Mouse (Mus musculus) frontal cortex, postnatal 25 days (tissue): Measurements from ENCODE around the gene Lonp2.

ENCODE experiments used
- DNase-seq, 2 experiments: peaks; one replicate each; pipeline ENCODE4 v3.0.0; 2022; ENCODE audit warnings: low spot score in 2 of 2

The Lonp2 gene

DNA sequence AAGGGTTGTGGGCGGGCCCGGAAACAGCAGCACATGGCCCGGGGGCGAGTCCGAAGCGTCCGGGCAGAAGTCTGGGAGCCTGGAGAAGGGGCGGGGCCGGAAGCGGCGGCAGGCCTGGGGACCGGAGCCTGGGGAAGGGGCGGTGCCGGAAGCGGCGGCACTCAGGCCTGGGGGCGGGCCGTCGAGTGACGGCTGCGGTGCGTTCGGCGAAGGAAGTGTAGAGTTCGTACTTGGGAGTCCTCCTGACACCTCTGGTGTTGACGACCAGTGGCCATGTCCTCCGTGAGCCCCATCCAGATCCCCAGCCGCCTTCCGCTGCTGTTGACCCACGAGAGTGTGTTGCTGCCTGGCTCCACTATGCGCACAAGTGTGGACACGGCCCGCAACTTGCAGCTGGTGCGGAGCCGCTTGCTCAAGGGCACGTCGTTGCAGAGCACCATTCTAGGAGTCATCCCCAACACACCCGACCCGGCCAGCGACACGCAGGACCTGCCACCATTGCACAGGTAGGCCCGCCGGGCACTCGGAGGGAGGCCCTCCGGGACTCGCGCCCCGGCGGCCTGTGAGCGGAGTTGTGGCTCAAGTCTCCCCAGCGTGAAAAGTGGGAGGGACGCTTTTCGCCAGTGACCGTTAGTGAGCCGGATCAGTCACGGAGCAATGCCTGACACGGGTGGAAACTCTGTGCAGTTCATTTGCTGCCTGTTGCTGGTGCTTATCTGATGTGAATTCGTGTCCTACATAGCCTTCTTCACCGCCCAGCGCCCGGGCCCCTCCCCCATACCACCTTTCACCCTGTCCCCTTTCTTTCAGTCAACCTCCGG lies at the start of gene Lonp2:
Gene Lonp2, plus strand, starts transcription at position 133 of the 821 bp plus-strand sequence.
- DNase-seq = peak; percentile 88 to 94

DNA sequence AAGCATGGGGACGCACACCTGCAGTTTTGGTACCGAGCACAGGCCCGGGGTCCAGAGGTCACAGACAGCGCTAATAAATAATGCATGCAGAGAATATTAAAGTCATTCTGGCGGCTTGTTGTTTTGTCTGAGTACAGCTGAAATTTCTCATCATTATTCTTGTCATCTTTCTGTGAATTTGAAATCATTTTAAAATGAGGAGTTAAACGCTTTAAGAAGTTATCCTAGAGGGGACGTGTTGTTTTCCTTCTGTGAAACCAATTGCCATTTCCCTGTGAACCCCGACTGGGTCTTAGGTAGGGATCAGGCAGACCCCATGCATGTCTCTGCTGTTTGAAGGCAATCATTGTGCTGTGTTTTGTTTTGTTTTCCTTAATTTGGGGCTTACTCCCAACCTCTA lies 46.3 kb upstream of the Lonp2 start:
- DNase-seq = no peak

DNA sequence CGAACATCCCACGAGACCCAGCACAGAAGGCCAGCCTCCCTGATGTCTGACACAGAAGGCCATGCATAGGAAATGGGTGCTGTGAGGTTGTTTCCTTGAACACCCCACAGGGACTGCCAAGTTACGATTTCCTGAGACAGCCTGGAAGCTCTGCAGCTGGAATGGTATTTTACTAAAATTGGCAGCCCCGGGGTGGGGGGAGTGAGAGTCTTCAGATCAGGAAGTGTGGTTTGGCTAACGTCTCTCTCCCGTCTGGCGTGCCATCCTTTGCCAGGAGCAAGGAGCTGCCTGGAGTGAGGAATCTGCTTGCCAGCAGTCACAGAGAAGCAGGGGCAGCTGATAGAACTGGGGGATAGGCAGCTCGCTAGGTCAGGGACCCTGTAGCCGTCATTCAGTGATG lies 45.8 kb upstream of the Lonp2 start:
- peak; percentile 37 to 42 for DNase-seq

DNA sequence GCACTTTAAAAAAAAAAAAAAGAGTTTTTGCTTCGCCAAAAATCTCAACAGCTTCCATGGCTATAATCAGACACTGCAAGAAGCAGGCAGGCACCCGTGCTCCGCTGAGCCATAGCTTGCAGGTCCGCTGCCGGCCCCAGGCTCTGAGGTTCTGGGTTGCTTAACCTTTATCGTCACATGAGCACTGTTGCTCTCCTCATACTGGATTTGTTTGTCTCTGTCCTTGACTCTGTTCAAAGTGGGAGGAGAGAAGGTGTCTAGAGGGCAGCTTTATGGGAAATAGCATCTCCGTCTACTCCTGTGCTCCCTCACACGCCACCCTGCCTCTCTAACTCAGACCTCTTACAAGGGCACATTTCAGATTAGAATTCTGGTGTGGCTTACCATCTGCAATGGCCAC lies 45.1 kb upstream of the Lonp2 start:
- DNase-seq = no peak

DNA sequence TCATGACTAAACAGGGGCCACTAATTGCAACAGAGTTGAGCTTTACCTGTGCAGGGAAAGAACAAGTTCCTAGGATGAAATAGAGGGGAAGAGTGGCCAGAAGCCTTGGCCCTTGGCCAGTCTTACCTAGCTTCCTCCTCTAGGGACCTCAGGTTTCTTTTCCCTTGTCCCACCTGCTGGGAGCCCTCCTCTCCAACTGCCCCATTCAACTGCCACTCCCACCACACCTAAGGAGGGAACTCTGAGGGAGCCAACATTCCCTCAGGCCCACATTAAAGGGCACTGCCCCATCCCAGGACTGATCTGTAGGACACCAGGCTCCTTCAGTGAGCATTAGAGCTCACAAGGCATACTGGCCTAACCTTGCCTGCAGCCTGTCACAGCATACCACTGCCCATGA lies 43.4 kb upstream of the Lonp2 start, which contains the start of gene Abcc12:
Gene Abcc12, minus strand, starts transcription at position 229 of the 400 bp plus-strand sequence.
- DNase-seq = no peak

DNA sequence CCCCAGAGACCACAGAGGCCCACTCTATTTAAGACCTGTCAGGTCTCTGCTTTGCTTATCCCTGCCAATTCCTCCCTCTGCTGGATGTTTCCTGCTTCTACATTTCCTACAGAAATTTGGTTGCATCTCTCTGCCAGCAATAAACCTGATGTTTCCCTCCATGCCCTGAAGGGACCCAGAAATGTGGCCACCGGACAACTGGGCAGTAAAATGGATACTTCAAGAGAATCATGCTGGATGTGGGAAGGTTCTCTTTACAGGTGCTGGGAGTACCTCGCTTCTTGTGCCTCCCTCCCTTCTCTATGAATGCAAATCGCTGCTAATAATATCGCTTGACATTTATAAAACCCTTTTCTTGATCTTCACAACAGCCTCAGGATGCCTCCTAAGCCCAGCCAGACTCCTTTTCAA lies 41.9 kb upstream of the Lonp2 start:
- no peak for DNase-seq

DNA sequence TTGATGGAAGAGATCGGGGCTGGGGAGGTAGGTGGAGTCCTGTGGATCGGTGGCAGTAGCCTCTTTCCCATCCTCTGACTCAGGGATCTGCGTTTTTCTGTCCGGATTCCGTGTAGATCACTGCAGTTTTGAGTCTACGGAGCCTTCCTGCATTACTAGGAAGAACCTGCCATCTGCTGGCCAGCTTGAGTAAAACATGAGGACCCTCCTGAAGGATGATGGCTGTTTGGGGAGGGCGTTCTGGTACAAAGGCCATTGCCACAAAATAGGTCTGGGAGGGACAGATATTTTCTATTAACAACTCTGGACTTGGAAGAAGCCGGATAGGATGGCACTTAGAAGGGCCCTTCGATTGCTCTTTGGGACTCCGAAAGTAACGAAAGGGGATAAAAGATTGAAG lies 38.7 kb upstream of the Lonp2 start:
- peak; percentile 71 to 83 for DNase-seq

DNA sequence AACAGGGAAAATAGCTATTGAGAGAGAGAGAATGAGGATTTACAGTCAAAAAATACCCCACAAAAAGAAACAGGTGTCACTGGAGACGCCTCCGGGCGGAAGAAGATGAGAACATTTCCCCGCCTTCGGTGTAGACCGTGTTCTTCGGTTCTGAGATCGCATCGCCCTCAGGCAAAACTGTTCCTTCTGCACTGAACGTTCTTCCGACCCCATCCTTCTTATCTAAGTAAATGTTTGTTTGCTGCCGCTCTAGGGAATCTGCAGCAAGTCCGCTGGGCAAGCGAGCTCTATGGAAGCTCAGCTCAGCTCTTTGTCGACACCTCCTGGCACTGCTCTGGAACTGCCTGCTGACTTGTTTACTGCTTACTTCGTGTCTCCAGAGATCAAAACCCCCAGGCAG lies 38.3 kb upstream of the Lonp2 start:
- DNase-seq = peak; percentile 57 to 66

DNA sequence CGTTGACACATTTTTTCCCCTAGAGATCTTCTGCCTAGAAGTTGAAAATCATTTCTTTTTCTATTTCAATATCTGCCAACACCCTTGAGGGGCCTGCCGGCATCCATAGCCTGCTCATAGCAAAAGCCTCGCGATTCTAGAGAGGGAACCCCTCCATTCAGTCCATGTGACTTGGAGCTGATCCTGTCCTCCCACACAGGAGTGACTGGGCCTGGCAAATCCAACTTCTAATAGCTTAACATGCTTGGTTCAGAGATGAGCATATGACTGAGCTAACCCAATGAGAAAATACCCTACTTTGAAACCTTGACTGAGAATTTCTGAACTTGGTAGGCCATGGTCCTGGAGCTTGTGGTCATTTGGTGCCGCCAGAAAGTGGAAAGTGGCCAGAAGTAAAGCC lies 37.8 kb upstream of the Lonp2 start:
- no peak for DNase-seq

DNA sequence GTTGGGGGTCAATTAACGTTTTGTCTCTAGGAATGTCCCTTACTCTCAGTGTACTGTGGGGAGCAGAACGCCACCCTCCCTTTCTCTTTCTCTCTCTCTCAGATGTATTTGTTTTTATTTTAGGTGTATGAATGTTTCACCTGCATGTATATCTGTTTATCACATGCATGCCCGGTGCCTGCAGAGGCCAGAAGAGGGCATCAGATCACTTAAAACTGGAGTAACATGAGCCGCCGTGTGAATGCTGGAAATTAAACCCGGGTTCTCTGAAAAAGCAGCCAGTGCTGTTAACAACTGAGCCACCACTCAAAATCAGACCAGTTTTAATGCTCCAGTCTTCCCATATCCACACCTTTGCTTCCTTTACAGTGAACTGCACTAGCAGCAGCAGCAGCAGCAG lies 37.2 kb upstream of the Lonp2 start:
- no peak for DNase-seq

DNA sequence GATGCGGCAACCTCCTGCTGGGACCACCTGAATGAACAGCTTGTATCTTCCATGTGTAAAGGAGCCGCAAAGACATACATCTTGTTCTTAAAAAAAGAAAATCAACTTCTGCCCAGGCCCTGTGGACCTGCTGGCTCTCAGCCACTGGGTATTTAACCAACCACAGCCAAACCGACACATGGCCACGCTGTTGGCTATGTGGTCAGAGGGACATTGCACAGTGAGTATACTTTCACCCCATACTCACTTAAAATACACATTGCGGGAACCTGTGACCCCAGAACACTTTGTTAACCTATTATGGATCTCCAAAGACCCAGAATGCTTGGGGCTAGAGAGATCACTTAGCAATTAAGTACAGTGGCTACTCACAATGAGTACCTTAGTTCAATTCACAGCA lies 35.5 kb upstream of the Lonp2 start:
- no peak for DNase-seq

DNA sequence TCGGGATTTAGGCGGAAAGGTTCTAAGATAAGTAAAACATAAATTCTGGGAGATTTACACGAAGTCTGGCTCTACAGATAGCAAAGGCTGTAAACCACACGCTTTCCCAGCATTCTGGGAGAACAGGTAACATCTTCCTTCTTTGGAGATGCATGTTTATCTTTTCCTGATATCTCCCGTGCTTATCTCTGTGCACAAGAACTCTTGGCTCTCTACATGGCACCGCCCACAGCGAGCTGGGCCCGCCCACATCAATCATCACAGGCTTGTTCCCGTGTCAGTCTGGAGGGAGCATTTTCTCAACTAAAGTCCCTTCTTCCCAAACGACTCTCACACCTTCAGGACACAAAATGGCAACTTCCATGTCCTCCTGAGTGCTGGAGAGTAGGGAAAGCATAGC lies 30.7 kb upstream of the Lonp2 start:
- no peak for DNase-seq

DNA sequence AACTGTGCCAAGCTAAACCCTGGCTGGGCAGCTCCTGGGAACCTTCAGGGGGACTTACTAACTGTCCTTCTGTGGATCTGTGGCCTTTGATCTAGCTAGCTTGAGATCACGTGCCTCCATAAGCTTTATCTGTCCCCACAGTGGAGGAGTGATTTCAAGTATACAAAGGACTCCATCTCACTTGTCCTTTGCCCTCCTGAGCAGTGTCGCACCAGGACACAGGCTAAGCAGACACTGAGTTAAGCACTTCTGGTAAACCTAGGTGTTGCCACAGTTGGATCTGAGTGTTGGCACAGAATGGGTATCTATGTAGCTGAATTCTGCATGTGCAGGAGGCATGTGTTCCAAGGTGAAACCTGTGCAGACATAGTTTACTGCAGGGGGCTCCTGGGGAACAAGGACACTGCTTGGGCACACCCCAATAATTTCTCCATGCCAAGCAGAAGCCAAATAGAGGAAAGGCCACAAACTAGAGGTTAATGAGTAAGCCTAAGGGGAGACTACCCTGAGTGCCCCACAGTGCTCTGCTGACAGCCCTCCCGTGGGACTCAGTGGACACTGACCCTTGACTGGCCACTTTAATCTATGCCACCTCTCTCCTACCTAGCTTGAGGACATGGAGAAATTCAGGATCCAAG lies 29.6 kb upstream of the Lonp2 start:
- DNase-seq = no peak

DNA sequence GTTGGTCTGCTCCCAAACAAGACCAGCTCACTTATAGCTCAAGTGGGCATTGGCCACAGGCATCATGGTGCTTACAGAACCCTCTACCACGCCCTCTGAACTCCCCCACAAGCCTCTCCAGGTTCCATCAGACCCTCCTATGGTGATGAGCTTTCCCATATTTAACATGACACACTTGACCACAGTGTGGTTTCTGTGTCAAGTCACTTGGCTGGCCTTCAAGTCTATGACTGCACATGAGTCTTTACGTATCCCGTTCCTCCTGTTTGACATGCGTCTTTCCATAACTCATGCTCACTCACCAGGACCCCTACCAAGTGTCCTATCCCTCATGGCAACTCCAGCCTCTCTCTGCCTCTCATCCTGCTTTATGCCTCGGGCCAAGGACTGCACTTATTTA lies 28.2 kb upstream of the Lonp2 start:
- DNase-seq = no peak

DNA sequence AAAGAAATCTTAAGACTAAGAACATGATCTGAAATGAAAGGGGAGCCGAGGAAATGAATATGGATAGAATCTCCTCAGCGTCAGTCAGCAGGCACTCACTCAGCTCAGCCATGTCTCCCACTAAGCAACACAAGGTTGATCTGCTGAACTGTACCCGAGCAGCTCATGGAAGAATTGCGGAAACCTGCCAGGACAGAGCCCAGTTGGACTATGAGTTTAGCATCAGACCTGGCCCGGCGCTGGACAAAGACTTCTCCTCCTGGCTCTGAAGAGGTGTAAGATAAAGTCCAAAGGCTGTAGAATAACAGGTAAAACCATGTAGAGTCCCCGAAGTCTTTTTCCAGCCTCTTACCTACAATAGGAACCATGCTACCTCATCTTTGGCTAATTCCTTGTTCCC lies 26.2 kb upstream of the Lonp2 start:
- DNase-seq = no peak

DNA sequence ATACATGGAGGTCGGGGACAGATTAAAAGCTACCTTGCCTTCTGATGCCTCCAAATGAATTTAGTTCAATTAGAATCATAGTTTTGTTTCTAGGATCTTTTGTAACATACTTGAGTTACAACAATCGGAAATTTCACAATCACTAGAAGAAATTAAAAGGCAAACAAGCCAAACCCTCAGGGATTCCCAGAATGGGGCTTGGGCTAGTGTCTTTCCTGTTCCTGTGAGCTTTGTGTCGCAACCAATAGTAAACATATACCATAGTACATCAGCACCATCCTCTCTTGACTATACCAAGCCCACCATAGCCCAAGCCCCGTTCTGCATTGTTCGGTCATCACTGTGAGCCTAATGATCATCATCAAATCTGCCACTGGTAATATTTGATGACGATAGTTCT lies 24.5 kb upstream of the Lonp2 start:
- DNase-seq = no peak

DNA sequence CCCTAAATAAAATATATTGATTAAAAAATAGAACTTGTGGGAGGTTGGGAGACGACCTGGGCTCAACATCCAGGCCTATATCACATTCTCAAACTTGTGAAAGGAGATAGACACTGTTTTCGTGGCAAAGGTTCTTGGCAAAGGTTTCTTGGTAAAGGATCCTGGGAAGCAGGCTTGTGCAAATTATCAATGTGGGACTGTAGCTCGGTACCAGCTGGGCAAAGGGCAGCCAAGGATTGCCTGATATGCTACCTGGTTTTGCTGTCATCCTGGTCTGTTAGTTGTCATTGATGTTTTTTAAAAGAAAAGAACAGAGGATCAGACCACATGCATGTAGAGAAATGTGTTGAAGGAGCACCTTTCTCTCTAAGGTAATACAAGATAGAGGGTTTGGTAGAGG lies 23.5 kb upstream of the Lonp2 start:
- DNase-seq = no peak

DNA sequence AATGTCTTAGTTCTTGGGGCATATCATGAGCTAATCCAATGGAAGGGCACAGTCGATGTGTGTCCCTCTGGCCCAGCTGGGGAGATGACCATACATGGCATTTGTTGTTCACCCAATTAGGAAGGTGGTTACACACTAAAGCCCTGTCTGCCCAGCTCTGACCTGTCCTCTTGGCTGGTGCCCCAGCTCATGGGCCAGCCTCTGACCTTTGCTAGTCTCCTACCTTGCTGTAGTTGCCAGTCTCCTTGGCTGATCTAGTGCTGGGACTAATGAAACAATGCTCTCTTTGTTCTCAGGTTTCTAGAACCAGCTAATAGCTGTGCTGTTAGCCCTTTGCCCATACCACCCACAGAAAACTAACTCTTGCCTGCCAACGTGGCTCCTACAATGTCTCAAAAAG lies 20.7 kb upstream of the Lonp2 start:
- DNase-seq = no peak

DNA sequence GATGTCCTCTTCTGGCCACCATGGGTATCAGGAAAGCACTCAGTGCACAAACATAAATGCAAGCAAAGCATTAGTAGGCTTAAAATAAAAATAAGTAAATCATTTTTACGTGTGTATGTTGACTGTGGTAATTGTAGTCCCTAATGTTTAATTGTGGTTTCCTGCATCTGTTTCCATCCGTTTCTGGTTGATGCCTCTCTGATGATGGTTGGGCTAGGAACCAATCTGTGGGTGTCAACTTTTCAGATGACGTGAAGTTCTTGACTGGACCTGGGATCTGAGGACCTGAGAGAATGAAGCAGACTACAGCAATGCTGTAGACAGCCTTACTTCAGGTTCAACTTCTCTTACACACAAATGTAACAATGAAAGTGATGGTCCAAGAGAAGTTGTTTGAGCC lies 19.2 kb upstream of the Lonp2 start:
- no peak for DNase-seq

DNA sequence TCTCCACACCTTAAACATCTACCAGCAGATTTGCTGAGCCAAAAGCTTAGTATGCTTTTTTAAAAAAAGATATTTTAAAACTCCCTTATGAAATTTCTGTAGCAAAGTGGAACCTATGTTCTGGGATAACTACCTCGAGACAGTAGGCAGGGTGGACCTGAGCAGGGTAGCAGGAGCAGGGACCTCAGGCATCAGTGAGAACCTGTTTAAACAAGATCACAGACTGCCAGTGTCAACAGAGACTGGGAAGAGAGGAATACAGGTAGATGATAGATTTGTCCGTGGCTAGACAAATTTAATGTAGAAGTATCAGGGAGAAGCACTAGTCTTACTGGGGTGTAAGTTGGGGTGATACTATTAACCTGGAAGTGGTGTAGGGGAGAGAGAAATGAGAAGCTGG lies 10.0 kb upstream of the Lonp2 start:
- DNase-seq = no peak

DNA sequence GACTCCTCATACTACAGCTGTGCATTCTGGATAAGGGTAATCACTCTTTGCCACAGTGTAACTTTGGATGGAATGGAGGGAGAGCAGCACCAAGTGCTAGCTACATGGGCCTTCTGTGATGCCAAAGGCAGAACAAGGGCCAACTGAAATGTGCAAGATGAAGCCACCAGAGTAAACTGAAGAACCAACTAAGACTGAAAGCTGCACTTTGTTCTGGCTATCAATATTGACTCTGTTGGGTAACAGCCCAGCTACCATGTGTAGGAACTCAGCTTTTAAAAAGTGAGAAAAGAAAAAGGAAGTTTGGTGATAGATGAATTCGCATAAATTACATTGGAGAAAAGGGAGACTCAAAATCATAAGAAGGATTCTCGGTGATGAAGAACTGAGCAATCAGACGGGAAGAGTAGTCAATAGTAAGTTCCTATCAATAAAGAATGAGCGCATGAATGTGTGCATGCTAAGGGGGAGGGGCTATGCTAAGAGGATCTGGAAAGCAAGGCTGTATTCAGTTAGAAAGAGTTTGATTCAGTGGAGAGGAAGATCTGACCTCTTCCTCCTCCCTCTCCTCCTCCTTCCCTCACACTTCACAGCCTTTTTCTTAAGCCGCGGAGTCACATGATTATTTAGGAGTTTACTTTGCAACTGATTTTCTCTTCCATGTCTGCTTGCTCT lies 8.6 kb upstream of the Lonp2 start:
- DNase-seq = no peak

DNA sequence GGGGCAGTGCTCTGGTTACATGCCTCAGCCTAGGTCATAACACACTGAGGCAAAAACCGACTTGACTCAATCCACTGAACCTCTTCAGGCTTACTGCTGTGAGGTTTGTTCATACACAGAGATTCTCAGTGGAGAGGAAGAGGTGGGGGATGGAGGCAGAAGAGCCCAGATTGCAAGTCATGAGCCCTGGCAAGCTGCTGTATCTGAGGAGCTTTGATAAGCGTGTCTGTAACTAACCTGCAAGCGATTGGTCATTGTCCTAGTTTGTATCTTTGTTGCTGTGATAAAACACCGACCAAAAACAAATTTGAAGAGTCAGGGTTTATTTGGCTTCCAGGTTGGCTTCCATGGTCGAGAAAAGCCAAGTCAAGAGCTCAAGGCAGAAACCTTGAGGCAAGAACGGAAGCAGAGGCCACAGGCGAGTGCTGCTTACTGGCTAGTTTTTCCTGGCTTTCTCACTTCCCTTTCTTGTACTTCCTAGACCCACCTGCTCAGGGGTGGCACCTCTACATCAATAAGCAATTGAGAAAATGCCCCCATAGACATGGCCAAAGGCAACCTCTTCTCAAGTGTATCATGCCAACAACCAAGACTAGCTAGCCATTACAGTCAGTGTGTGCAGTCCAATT lies 6.0 kb upstream of the Lonp2 start:
- DNase-seq = no peak

DNA sequence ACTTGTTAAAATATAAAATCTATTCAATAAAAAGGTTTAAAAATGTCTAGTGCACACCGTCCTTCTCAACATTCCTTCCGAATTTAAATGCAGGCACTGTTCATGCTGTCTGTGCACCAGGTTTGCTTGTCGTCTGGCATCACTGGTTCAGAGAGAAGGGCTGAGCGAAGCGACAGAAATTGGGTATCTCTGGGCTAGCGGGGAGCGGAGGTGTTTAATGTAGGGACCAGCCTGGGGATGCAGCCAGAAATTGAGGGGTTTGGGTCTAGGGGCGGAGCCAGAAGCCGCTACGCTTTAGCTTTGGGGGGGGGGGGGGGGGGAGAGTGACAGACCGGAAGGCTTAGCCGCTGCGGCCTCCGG lies 312 bp upstream of the Lonp2 start:
- no peak for DNase-seq
